Mouse (Mus musculus): ENCODE data around the gene Fam84a.

- no peak for TF ChIP-seq CTCF (IDR thresholded peaks at IDR 0.05; ENCODE audit: low read depth)
- TF ChIP-seq EP300 (optimal IDR thresholded peaks at IDR 0.05) = no peak
These were observed 14.8 kb downstream of the Fam84a start for GRCm38 (mm10) chr12:14137046-14137445.

Data from stomach, postnatal 0 days (tissue).